Mouse (Mus musculus) erythroblast, embryonic 14.5 days (primary cell): ENCODE data around the gene Tcea2.

ENCODE experiments used
- GATA1 ChIP-seq: IDR thresholded peaks from 2 replicates; pipeline ENCODE4 v1.6.1; 2012; ENCODE audit warnings: low read length, inconsistent platforms, mixed read lengths
- TAL1 ChIP-seq: IDR thresholded peaks from 3 replicates; pipeline ENCODE4 v1.6.1; 2012; ENCODE audit warnings: low read length, inconsistent platforms, mixed read lengths

DNA sequence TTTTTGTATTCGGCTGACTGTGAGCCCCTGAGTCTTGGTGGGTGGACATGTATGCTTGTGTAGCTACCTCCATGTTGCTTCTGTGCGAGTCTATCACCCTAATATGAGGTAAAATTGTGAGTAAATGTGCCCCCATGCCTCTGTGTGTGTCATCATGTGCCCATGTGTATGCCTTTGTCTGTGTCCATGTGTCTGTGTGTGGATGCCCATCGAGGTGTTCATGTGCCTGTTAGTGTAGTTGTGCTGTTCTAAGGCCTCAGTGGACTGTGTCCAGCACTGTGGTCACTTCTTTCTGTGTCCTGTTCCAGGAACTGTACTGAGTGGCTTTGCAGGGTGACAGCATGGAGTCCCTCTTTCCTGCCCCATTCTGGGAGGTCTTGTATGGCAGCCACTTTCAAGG is 35.3 kb downstream of the Tcea2 start:
- TF ChIP-seq TAL1 (no peak), GATA1 (no peak)
